Mouse (Mus musculus) neural tube, embryonic 14.5 days (tissue): ENCODE measurements around the gene Gpc5. TPM values are rescaled to one million over a fixed set of nuclear protein-coding genes. Genes with fewer than 3 reads are reported as not detected.
A peak's percentile ranks its signal among the peaks of the same experiment; 100 is the strongest.

Experiments
- ATAC-seq: fragments of 200-750 bp; cut with Nextera tagmentation; 2 replicates; pipeline ENCODE4 v1.8.0; 2017; ENCODE audit warnings: low read depth, mild to moderate bottlenecking, moderate TSS enrichment, moderate library complexity
- H3K27ac ChIP-seq: fragments of 300-500 bp; sonication (generic); 2 replicates; pipeline ENCODE4 v1.5.1; 2014; ENCODE audit warnings: low read depth, mild to moderate bottlenecking, control low read depth, low read length, moderate library complexity, mixed read lengths
- H3K27me3 ChIP-seq: fragments of 300-500 bp; sonication (generic); 2 replicates; pipeline ENCODE4 v1.6.1; 2014; ENCODE audit warnings: low read length; ENCODE audit not compliant: control insufficient read depth, insufficient read depth
- H3K36me3 ChIP-seq: fragments of 300-500 bp; sonication (generic); 2 replicates; pipeline ENCODE4 v1.6.1; 2014; ENCODE audit warnings: low read length, mixed read lengths; ENCODE audit not compliant: control insufficient read depth, insufficient read depth
- H3K4me1 ChIP-seq: fragments of 300-500 bp; sonication (generic); 2 replicates; pipeline ENCODE4 v1.6.1; 2014; ENCODE audit warnings: low read length; ENCODE audit not compliant: control insufficient read depth, insufficient read depth
- H3K4me2 ChIP-seq: fragments of 300-500 bp; sonication (generic); 2 replicates; pipeline ENCODE4 v1.6.1; 2014; ENCODE audit warnings: mild to moderate bottlenecking, low read depth, low read length, control low read depth
- H3K4me3 ChIP-seq: fragments of 300-500 bp; sonication (generic); 2 replicates; pipeline ENCODE4 v1.5.1; 2014; ENCODE audit warnings: low read depth, low read length, control low read depth, mixed read lengths
- H3K9ac ChIP-seq: fragments of 300-500 bp; sonication (generic); replicated peaks from 2 replicates; pipeline ENCODE4 v1.6.1; 2014; ENCODE audit warnings: low read depth, mild to moderate bottlenecking, control low read depth, low read length, mixed read lengths
- H3K9me3 ChIP-seq: fragments of 300-500 bp; sonication (generic); 2 replicates; pipeline ENCODE4 v1.6.1; 2016; ENCODE audit warnings: low read length; ENCODE audit not compliant: control insufficient read depth
- WGBS: fragments of 180-500 bp; shearing (Covaris S2); extraction: QIAGEN DNeasy Blood & Tissue Kit; methylation state at CpG from one replicate; pipeline ENCODE4 v1.1.7; 2014; 5-methylcytosine and 5-hydroxymethylcytosine counted together
- polyA plus RNA-seq: library from polyadenylated mRNA; unstranded; fragments of >200 nt; fragmentation: Nextera tagmentation; extraction: Ambion mirVana; gene quantifications from 2 replicates; pipeline ENCODE4 v1.2.1, GENCODE M21; 2014

The Gpc5 gene
- polyA plus RNA-seq, 1 experiment from 2014 or later: 28.6 TPM

DNA sequence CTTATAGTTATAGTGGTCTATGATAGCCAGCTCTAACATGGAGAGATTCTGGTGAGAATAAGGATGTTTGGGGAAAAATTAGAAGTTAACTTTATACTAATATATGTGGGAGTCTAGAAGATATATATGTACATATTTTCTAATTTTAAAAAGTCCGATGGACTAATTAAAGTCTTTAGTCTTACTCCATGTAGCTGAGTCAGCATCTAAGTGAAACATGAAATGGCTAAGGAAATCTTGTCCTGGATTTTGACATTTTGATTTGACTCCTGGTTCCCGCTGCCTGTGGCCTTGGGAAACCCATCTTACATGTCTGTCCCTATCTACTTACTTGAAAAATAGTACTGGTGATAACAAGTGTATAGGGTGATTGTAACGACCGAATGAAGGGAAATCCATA, 1.5 kb upstream of the Gpc5 start:
- H3K4me1 ChIP-seq: no peaks in the 10 kb centered on the region
- H3K9me3 ChIP-seq: no peaks in the 10 kb centered on the region
- no peaks in the 10 kb centered on the region for H3K36me3 ChIP-seq
- H3K4me3 ChIP-seq: no peak overlapping the region
- no peak overlapping the region for H3K9ac ChIP-seq
- H3K27ac ChIP-seq: no peak overlapping the region
- H3K27me3 ChIP-seq: peaks cover 17% of the 10 kb centered on the region
- ATAC-seq: no peak
- H3K4me2 ChIP-seq: no peak overlapping the region
- 93% methylated on average over 4 of the region's 4 CpGs for WGBS

DNA sequence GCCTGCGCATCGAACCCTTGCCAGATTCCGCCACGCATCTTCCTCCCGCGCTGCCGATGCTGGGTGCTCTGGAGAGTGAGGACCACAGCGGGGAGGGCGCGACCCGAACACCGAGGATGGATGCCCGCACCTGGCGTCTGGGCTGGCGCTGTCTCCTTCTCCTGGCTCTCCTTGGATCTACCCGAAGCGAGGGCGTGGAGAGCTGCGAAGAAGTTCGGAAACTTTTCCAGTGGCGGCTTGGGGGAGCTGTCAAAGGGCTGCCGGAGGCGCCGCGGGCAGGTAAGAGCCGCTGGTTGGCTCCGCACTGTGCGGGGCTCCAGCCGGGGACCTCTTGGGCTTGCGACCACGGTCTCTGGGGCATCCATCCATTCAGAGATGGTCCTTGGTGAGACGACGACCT, 495 bp downstream of the Gpc5 start:
- H3K4me2 ChIP-seq: peak overlapping the region; percentile 89
- H3K9me3 ChIP-seq: no peaks in the 10 kb centered on the region
- no peaks in the 10 kb centered on the region for H3K36me3 ChIP-seq
- H3K27me3 ChIP-seq: peaks cover 17% of the 10 kb centered on the region
- peak overlapping the region; percentile 57 for H3K9ac ChIP-seq
- H3K27ac ChIP-seq: no peak overlapping the region
- peak overlapping the region; percentile 65 for H3K4me3 ChIP-seq
- ATAC-seq: peak; percentile 70
- no peaks in the 10 kb centered on the region for H3K4me1 ChIP-seq
- 0% methylated on average over 33 of the region's 33 CpGs for WGBS

DNA sequence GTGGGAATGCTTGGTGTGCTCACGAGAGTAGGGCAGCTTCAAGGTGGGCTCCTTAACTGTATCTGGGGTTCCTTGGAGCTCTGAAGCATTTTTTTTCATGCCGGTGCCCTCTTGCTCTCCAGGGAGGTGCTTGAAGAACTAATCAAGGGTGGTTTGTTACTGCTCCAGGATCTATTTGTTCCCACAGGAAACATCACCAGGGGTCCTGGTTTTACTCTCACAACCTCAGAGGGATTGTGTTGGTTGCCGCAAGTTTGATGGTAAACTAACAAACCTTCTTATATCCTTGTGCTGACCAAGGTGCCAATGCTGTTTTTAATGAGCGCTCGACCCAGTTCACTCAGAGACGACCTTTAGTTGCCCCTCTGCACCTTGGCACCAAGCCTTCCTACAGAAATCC, 937 bp downstream of the Gpc5 start:
- ATAC-seq: no peak
- Histone ChIP-seq H3K4me1 (no peaks in the 10 kb centered on the region), H3K27ac (no peak overlapping the region), H3K9me3 (no peaks in the 10 kb centered on the region), H3K4me2 (peak overlapping the region; percentile 89), H3K36me3 (no peaks in the 10 kb centered on the region), H3K9ac (no peak overlapping the region), H3K4me3 (peak overlapping the region; percentile 65), H3K27me3 (peaks cover 17% of the 10 kb centered on the region)
- WGBS: 27% methylated on average over 6 of the region's 6 CpGs

- Histone ChIP-seq H3K9ac (no peak overlapping the region), H3K9me3 (no peaks in the 10 kb centered on the region), H3K4me2 (no peak overlapping the region), H3K27me3 (no peaks in the 10 kb centered on the region), H3K36me3 (no peaks in the 10 kb centered on the region), H3K4me3 (no peak overlapping the region), H3K4me1 (no peaks in the 10 kb centered on the region), H3K27ac (no peak overlapping the region)
- 64% methylated on average over 9 of the region's 9 CpGs for WGBS
- ATAC-seq: no peak
Observed at GRCm38 (mm10) chr14:115100617-115101299, 8.7 kb downstream of the Gpc5 start.

DNA sequence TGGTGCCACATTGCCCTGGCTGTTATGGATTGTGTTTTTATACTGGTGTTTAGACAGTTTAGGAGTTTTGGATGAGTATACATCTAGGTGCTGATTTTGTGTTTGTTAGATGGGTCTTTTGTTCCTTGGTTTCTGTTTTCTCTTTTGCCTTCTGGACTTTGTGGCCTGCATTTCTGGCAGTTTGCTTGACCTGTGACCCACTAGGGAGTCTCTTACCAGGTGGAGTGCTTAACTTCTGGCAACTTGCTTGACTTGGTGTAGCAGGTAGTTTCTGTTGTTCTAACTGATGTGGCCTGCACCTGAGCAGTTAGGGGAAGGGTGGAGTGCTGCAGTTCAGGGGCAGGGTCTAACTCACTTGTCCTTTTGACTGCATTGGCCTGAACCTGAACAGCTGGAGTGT, 14.3 kb downstream of the Gpc5 start:
- Histone ChIP-seq H3K4me3 (no peak overlapping the region), H3K27ac (no peak overlapping the region), H3K9ac (no peak overlapping the region), H3K4me2 (no peak overlapping the region), H3K9me3 (no peaks in the 10 kb centered on the region), H3K36me3 (no peaks in the 10 kb centered on the region), H3K4me1 (no peaks in the 10 kb centered on the region), H3K27me3 (no peaks in the 10 kb centered on the region)
- ATAC-seq: no peak

DNA sequence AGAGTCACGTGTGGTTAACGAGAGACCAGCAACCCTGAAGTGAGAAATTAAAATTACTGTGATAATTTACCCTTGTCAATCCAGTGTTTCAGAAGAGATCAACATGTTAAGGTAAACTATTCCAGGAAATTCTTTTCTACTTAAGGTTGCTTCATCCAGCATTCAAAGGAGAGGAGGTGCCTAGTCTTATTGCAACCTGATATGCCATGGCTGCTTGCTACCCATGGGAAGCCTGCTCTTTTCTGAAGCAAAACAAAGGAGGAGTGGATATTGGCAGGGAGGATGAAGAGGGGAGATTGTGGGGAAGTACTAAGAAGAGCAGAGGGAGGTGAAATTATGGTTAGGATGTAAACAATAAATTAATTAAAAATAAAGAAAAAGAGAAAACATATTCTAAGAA, 15.5 kb downstream of the Gpc5 start:
- H3K36me3 ChIP-seq: no peaks in the 10 kb centered on the region
- H3K4me2 ChIP-seq: no peak overlapping the region
- WGBS: 86% methylated on average over 2 of the region's 2 CpGs
- no peak for ATAC-seq
- H3K9ac ChIP-seq: no peak overlapping the region
- no peak overlapping the region for H3K4me3 ChIP-seq
- H3K27ac ChIP-seq: no peak overlapping the region
- no peaks in the 10 kb centered on the region for H3K9me3 ChIP-seq
- no peaks in the 10 kb centered on the region for H3K27me3 ChIP-seq
- H3K4me1 ChIP-seq: no peaks in the 10 kb centered on the region

- no peak for ATAC-seq
- Histone ChIP-seq H3K4me3 (no peak overlapping the region), H3K36me3 (no peaks in the 10 kb centered on the region), H3K4me2 (no peak overlapping the region), H3K9ac (no peak overlapping the region), H3K4me1 (no peaks in the 10 kb centered on the region), H3K27ac (no peak overlapping the region), H3K27me3 (no peaks in the 10 kb centered on the region), H3K9me3 (no peaks in the 10 kb centered on the region)
- WGBS: 92% methylated on average over 9 of the region's 9 CpGs
Observed at GRCm38 (mm10) chr14:115118626-115119025, 26.6 kb downstream of the Gpc5 start.

DNA sequence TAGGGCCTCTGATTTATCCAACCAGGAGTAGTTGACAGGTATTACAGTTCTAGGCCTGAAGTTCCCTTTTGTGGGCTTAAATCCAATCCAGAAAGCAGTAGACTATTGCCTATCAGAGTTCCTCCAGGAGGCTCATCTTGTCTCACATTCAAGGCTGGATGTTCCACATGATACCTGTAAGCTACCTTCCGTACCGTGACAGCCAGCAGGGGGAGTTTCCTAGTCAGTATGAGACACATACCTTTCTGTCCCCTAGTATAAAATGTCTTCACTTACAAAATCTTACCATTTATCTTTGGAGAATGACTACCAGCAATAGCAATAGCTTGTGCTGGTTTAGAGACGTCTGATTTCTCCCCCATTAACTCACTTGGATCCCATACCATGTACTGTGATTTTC, 56.8 kb downstream of the Gpc5 start:
- Histone ChIP-seq H3K36me3 (no peaks in the 10 kb centered on the region), H3K4me1 (no peaks in the 10 kb centered on the region), H3K9me3 (no peaks in the 10 kb centered on the region), H3K4me2 (no peak overlapping the region), H3K4me3 (no peak overlapping the region), H3K27me3 (no peaks in the 10 kb centered on the region), H3K27ac (no peak overlapping the region), H3K9ac (no peak overlapping the region)
- WGBS: 81% methylated on average over 3 of the region's 3 CpGs
- ATAC-seq: no peak

- Histone ChIP-seq H3K9me3 (no peaks in the 10 kb centered on the region), H3K4me1 (no peaks in the 10 kb centered on the region), H3K4me3 (no peak overlapping the region), H3K4me2 (no peak overlapping the region), H3K36me3 (no peaks in the 10 kb centered on the region), H3K9ac (no peak overlapping the region), H3K27ac (no peak overlapping the region), H3K27me3 (no peaks in the 10 kb centered on the region)
- WGBS: 64% methylated on average over 4 of the region's 4 CpGs
- no peak for ATAC-seq
Observed at GRCm38 (mm10) chr14:115156597-115156996, 64.6 kb downstream of the Gpc5 start.
